Mouse (Mus musculus): ENCODE data around the gene Map3k21. TPM values are rescaled to one million over a fixed set of nuclear protein-coding genes. Genes with fewer than 3 reads are reported as not detected.

Gene Map3k21
- polyA plus RNA-seq, 1 experiment, result not detected

DNA sequence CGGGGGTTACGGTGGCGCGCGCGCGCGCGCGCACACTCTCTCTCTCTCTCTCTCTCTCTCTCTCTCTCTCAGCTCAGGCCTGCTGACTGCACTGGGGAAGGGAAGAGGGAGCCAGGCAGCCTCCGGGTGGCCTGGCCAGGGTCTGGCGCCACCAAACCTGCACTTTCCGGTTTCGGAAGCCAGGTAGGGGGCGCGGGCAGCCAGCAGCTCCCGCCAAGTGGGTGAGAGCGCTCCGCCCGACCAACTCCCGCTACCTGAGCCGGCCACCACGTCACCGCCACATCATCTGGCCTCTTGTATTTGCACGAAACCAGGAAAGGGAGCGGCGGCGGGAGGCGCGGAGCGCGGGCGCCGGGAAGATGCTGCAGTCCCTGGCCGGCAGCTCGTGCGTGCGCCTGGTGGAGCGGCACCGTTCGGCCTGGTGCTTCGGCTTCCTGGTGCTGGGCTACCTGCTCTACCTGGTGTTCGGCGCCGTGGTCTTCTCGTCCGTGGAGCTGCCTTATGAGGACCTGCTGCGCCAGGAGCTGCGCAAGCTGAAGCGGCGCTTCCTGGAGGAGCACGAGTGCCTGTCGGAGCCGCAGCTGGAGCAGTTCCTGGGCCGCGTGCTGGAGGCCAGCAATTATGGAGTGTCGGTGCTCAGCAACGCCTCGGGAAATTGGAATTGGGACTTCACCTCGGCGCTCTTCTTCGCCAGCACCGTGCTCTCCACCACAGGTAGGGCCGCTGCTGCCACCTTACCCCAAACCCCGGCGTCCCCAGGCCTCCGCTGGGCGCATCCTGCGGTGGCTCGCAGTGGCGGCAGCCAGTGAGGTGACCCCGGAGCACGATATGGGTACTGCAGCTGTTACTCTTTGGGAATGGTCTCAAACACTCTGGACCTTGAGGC lies 85.1 kb downstream of the Map3k21 start, which contains the start of gene Kcnk1:
Gene Kcnk1, plus strand, starts transcription at position 70 of the 886 bp plus-strand sequence.
- no peak; the same call in 1 of the 2 replicates for TF ChIP-seq CTCF (IDR thresholded peaks at IDR 0.05; ENCODE audit: insufficient read depth, low read depth, low read length)
- 0 out of 2 replicates have a peak, but pooled peaks have one; percentile 36 for TF ChIP-seq POLR2A (IDR thresholded peaks at IDR 0.05; ENCODE audit: insufficient read depth, low read depth, low read length)
- Histone ChIP-seq H3K4me3 (ENCODE audit: insufficient read depth, low read depth, low read length) (peak within 1 kb of the TSS; percentile 77), H3K27ac (ENCODE audit: insufficient read depth, low read depth, low read length) (peak within 1 kb of the TSS; percentile 73), H3K4me1 (ENCODE audit: control insufficient read depth, insufficient read depth, low read length) (peaks cover 14% of the 10 kb centered on the region)
- under 1% methylated on average over 73 of the region's 73 CpGs for WGBS

DNA sequence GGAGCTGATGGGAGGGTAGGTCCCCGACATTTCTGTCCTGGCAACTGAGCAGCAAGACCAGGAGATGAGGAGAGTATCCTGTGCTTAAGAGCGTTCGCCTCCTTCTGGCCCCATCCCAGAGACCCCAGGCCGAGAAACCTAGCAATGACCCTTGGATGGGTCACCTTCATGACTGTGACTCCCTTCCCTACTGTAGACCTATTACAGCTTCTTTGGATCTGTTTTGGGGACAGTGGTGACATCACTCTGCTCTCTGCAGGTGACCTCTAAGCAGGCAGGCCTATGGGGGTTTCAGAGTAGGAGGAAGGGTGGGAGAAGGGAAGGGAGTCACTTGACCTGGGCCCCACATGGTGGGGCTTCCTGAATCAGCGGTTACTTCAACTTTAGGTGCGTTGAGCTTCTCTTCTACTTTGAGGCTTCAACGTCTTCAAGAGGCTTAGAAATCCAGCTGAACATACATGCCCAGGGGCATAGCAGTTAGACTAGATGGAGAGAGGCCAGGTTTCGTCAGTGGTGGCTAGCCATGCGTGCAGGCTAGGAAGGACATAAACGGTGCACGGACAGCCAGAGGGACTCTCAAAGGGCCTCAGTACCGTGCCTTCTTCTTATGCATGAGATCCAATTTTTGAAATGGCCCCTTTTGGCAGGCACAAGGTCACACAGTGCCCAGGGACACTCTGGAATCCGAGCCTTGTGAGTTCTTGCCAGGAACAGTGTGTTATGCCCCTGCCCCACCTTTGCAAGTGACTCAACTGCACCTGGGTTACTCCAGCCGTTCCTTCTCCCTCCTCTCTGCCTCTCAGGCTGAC lies 86.0 kb downstream of the Map3k21 start:
- TF ChIP-seq CTCF (IDR thresholded peaks at IDR 0.05; ENCODE audit: insufficient read depth, low read depth, low read length) (no peak), POLR2A (IDR thresholded peaks at IDR 0.05; ENCODE audit: insufficient read depth, low read depth, low read length) (no peak)
- Histone ChIP-seq H3K4me1 (ENCODE audit: control insufficient read depth, insufficient read depth, low read length) (peaks cover 18% of the 10 kb centered on the region), H3K4me3 (ENCODE audit: insufficient read depth, low read depth, low read length) (peak overlapping the region; percentile 77), H3K27ac (ENCODE audit: insufficient read depth, low read depth, low read length) (peak overlapping the region; percentile 73)
- 17% methylated on average over 14 of the region's 14 CpGs for WGBS

DNA sequence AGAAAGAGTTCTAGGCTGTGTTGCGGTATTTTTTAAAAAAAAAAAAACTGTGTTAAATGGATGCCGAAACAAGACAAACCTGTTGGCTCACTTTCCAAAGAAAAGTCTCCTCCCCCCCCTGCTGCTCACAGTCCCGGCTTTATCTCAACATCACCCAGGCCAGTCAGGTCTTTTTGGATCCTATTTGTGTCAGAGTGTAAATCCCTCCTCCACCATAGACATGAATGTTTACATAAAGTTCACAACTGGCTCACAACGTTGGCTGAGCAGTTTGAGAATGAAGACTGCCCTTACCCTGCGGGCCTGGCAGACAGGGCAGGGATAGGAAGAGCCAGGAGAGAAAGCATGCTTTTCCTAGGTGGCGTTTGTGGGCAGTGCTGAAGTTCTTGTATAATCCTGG lies 86.7 kb downstream of the Map3k21 start:
- peak overlapping the region; percentile 46 for H3K4me3 ChIP-seq (ENCODE audit: insufficient read depth, low read depth, low read length)
- peaks cover 19% of the 10 kb centered on the region for H3K4me1 ChIP-seq (ENCODE audit: control insufficient read depth, insufficient read depth, low read length)
- TF ChIP-seq CTCF (IDR thresholded peaks at IDR 0.05; ENCODE audit: insufficient read depth, low read depth, low read length), result no peak
- no peak for TF ChIP-seq POLR2A (IDR thresholded peaks at IDR 0.05; ENCODE audit: insufficient read depth, low read depth, low read length)
- H3K27ac ChIP-seq (ENCODE audit: insufficient read depth, low read depth, low read length), result peak overlapping the region; percentile 9; the same call in 1 of the 2 replicates
- 23% methylated on average over 6 of the region's 6 CpGs for whole genome bisulfite sequencing

Other genes with a start within 250 kb of the Map3k21 start
- gene Map10, start 240.6 kb upstream of the Map3k21 start, polyA plus RNA-seq (2012; ENCODE audit: insufficient read depth, insufficient read length, low replicate concordance, missing spikeins), result not detected in 2 replicates
- gene Ntpcr, start 180.5 kb upstream of the Map3k21 start, polyA plus RNA-seq (2012; ENCODE audit: insufficient read depth, insufficient read length, low replicate concordance, missing spikeins), result not detected in 2 replicates
- not detected in 2 replicates for gene Pcnx2, start 12.1 kb upstream of the Map3k21 start, polyA plus RNA-seq (2012; ENCODE audit: insufficient read depth, insufficient read length, low replicate concordance, missing spikeins)
- gene Kcnk1, start 84.7 kb downstream of the Map3k21 start, polyA plus RNA-seq (2012; ENCODE audit: insufficient read depth, insufficient read length, low replicate concordance, missing spikeins), result not detected in 2 replicates

All from olfactory bulb, adult 2 months (tissue).